Comparison of ENCODE assay signal across 15 mouse cellular contexts in genomic region chr9:89592391-89592790, GRCm38 (mm10). TPM values are rescaled to one million over a fixed set of nuclear protein-coding genes. Genes with fewer than 3 reads are reported as not detected.
"Had no signal": no experiment of that assay in that cellular context is flagged by ENCODE, and none has a peak within 500 bp of the region (broad histone marks: within the 10 kb centered on the region; RNA-seq: fewer than 3 reads in every experiment).

No protein-coding gene starts in this region.

- H3K36me3 ChIP-seq: liver, embryonic 13.5 days had no signal

- H3K4me3 ChIP-seq: liver, embryonic 13.5 days had no signal

- DNase-seq: kidney, postnatal 4 days; liver, embryonic 13.5 days; lung, adult 2 months; lung, postnatal 14 days; lung, postnatal 4 days; midbrain, embryonic 14.5 days; thymus, adult 18-20 months; thymus, postnatal 36 days had no signal

- H3K4me1 ChIP-seq: liver, embryonic 13.5 days had no signal

- H3K27me3 ChIP-seq: liver, embryonic 13.5 days had no signal

- H3K27ac ChIP-seq: kidney, postnatal 0 days; liver, embryonic 13.5 days had no signal

RNA-seq across cellular contexts. Expression of gene Minar1, which starts 30.5 kb away (rescaled TPM):
- total RNA-seq: liver, adult 2 months; megakaryocyte progenitor cell, adult 5-6 weeks; megakaryocyte-erythroid progenitor cell, adult 5-6 weeks had no signal
- polyA plus RNA-seq: kidney, postnatal 0 days; liver, adult 2 months; liver, embryonic 13.5 days; lung, adult 2 months; lung, embryonic 16.5 days; small intestine, adult 2 months; testis, adult 2 months had no signal
